Mouse (Mus musculus) forebrain, postnatal 0 days (tissue): ENCODE measurements around the gene Gstt2. TPM values are rescaled to one million over a fixed set of nuclear protein-coding genes. Genes with fewer than 3 reads are reported as not detected.

Experiments used
- ATAC-seq: fragments of 200-750 bp; cut with Nextera tagmentation; 2 replicates; pipeline ENCODE4 v1.8.0; 2017; ENCODE audit warnings: mild to moderate bottlenecking, moderate library complexity
- DNase-seq: peaks from one replicate; pipeline ENCODE4 v3.0.0-alpha.2; 2015
- H3K27ac ChIP-seq: fragments of 300-500 bp; sonication (generic); 2 replicates; pipeline ENCODE4 v1.5.1; 2014; ENCODE audit warnings: low read depth, mild to moderate bottlenecking, antibody characterized with exemption, low read length, moderate library complexity, mixed read lengths
- H3K27me3 ChIP-seq: fragments of 300-500 bp; sonication (generic); 2 replicates; pipeline ENCODE4 v1.6.1; 2014; ENCODE audit warnings: mild to moderate bottlenecking, low read length, mixed read lengths; ENCODE audit not compliant: insufficient read depth
- H3K36me3 ChIP-seq: fragments of 300-500 bp; sonication (generic); 2 replicates; pipeline ENCODE4 v1.6.1; 2014; ENCODE audit warnings: mild to moderate bottlenecking, moderate library complexity; ENCODE audit not compliant: insufficient read depth
- H3K4me1 ChIP-seq: fragments of 300-500 bp; sonication (generic); 2 replicates; pipeline ENCODE4 v1.6.1; 2014; ENCODE audit warnings: antibody characterized with exemption; ENCODE audit not compliant: insufficient read depth
- H3K4me2 ChIP-seq: fragments of 300-500 bp; sonication (generic); 2 replicates; pipeline ENCODE4 v1.6.1; 2014; ENCODE audit warnings: low read depth, mild to moderate bottlenecking, moderate library complexity
- H3K4me3 ChIP-seq: fragments of 300-500 bp; sonication (generic); 2 replicates; pipeline ENCODE4 v1.5.1; 2014; ENCODE audit warnings: low read depth, low read length, mixed read lengths
- H3K9ac ChIP-seq: fragments of 300-500 bp; sonication (generic); 2 replicates; pipeline ENCODE4 v1.6.1; 2014; ENCODE audit warnings: mild to moderate bottlenecking
- H3K9me3 ChIP-seq: fragments of 300-500 bp; sonication (generic); 2 replicates; pipeline ENCODE4 v1.6.1; 2016; ENCODE audit warnings: low read length
- CTCF ChIP-seq: sonication (generic); IDR thresholded peaks from 2 replicates; pipeline ENCODE4 v1.5.1; 2016; ENCODE audit warnings: antibody characterized with exemption, control low read depth, low read depth
- WGBS: fragments of 180-500 bp; shearing (Covaris S2); extraction: QIAGEN DNeasy Blood & Tissue Kit; methylation state at CpG from one replicate; pipeline ENCODE4 v1.1.7; 2014; 5-methylcytosine and 5-hydroxymethylcytosine counted together
- polyA plus RNA-seq: library from polyadenylated mRNA; unstranded; fragments of >200 nt; fragmentation: Nextera tagmentation; extraction: Ambion mirVana; gene quantifications from 2 replicates; pipeline ENCODE4 v1.2.1, GENCODE M21; 2015
- total RNA-seq: library from RNA; depleted of rRNA; stranded (reverse); fragments of >200 nt; gene quantifications from 2 replicates; pipeline ENCODE4 v1.2.3, GENCODE M21; 2014; rRNA removed

The Gstt2 gene
- total RNA-seq = 4.5 and 5.1 TPM in 2 replicates
- 7.4 and 7.8 TPM in 2 replicates for polyA plus RNA-seq

- peak; percentile 60 for TF ChIP-seq CTCF
- H3K27ac ChIP-seq = peak within 1 kb of the TSS; percentile 86
- peaks cover 23% of the 10 kb centered on the region for H3K27me3 ChIP-seq
- 1% methylated on average over 21 of the region's 21 CpGs for WGBS
- peak within 1 kb of the TSS; percentile 69 for H3K4me2 ChIP-seq
- ATAC-seq = peak; percentile 90
- H3K9me3 ChIP-seq = no peaks in the 10 kb centered on the region
- peak; percentile 95 for DNase-seq
- H3K36me3 ChIP-seq = no peaks in the 10 kb centered on the region
- H3K4me1 ChIP-seq = peaks cover 20% of the 10 kb centered on the region
- peak within 1 kb of the TSS; percentile 48 for H3K4me3 ChIP-seq
- H3K9ac ChIP-seq = peak within 1 kb of the TSS; percentile 63
These were observed at the start of gene Gstt2 for GRCm38 (mm10) chr10:75837248-75837759. Gene Gstt2 (minus strand): TSS chr10:75837424.

- no peak for DNase-seq
- 94% methylated on average over 8 of the region's 8 CpGs for WGBS
- Histone ChIP-seq H3K4me1 (no peaks in the 10 kb centered on the region), H3K4me2 (no peak overlapping the region), H3K27ac (no peak overlapping the region), H3K36me3 (no peaks in the 10 kb centered on the region), H3K4me3 (no peak overlapping the region), H3K9ac (no peak overlapping the region), H3K27me3 (no peaks in the 10 kb centered on the region), H3K9me3 (no peaks in the 10 kb centered on the region)
- no peak for ATAC-seq
- TF ChIP-seq CTCF = no peak
These were observed 47.5 kb upstream of the Gstt2 start for GRCm38 (mm10) chr10:75884742-75885141.

GRCm38 (mm10) chr10:75883232-75883552 is 46.0 kb upstream of the Gstt2 start:
- Histone ChIP-seq H3K4me1 (no peaks in the 10 kb centered on the region), H3K27me3 (no peaks in the 10 kb centered on the region), H3K4me2 (no peak overlapping the region), H3K9ac (no peak overlapping the region), H3K27ac (no peak overlapping the region), H3K9me3 (no peaks in the 10 kb centered on the region), H3K36me3 (no peaks in the 10 kb centered on the region), H3K4me3 (no peak overlapping the region)
- peak; percentile 69 for TF ChIP-seq CTCF
- peak; percentile 81 for ATAC-seq
- WGBS = under 1% methylated on average over 10 of the region's 10 CpGs
- DNase-seq = peak; percentile 77

GRCm38 (mm10) chr10:75882433-75883231 is 45.4 kb upstream of the Gstt2 start:
- no peaks in the 10 kb centered on the region for H3K9me3 ChIP-seq
- no peak overlapping the region for H3K9ac ChIP-seq
- H3K4me2 ChIP-seq = no peak overlapping the region
- peak; percentile 36; the same call in 1 of the 2 replicates for ATAC-seq
- no peaks in the 10 kb centered on the region for H3K27me3 ChIP-seq
- no peak for DNase-seq
- H3K36me3 ChIP-seq = no peaks in the 10 kb centered on the region
- H3K4me3 ChIP-seq = no peak overlapping the region
- no peak overlapping the region for H3K27ac ChIP-seq
- no peaks in the 10 kb centered on the region for H3K4me1 ChIP-seq
- TF ChIP-seq CTCF = no peak
- whole genome bisulfite sequencing = 8% methylated on average over 15 of the region's 15 CpGs

GRCm38 (mm10) chr10:75881578-75882432 is 44.6 kb upstream of the Gstt2 start:
- no peak for TF ChIP-seq CTCF
- WGBS = 15% methylated on average over 20 of the region's 20 CpGs

GRCm38 (mm10) chr10:75880771-75881577 is 43.8 kb upstream of the Gstt2 start:
- no peak overlapping the region for H3K4me3 ChIP-seq
- no peaks in the 10 kb centered on the region for H3K27me3 ChIP-seq
- H3K4me1 ChIP-seq = no peaks in the 10 kb centered on the region
- no peak overlapping the region for H3K27ac ChIP-seq
- H3K4me2 ChIP-seq = no peak overlapping the region
- DNase-seq (no peak), ATAC-seq (no peak)
- no peaks in the 10 kb centered on the region for H3K9me3 ChIP-seq
- 35% methylated on average over 6 of the region's 6 CpGs for WGBS
- H3K36me3 ChIP-seq = no peaks in the 10 kb centered on the region
- H3K9ac ChIP-seq = no peak overlapping the region
- TF ChIP-seq CTCF = no peak

More at GRCm38 (mm10) chr10:75881578-75882432, 44.6 kb upstream of the Gstt2 start:
- H3K27me3 ChIP-seq = no peaks in the 10 kb centered on the region
- no peak overlapping the region for H3K27ac ChIP-seq
- no peak overlapping the region for H3K9ac ChIP-seq
- H3K4me3 ChIP-seq = no peak overlapping the region
- ATAC-seq = no peak
- no peak for DNase-seq
- no peaks in the 10 kb centered on the region for H3K4me1 ChIP-seq
- H3K36me3 ChIP-seq = no peaks in the 10 kb centered on the region
- no peak overlapping the region for H3K4me2 ChIP-seq
- H3K9me3 ChIP-seq = no peaks in the 10 kb centered on the region
